Mouse (Mus musculus) heart, postnatal 0 days (tissue): ENCODE measurements around the gene Elof1. TPM values are rescaled to one million over a fixed set of nuclear protein-coding genes. Genes with fewer than 3 reads are reported as not detected.

ENCODE experiments used
- ATAC-seq: fragments of 200-750 bp; cut with Nextera tagmentation; 2 replicates; pipeline ENCODE4 v1.8.0; 2017; ENCODE audit warnings: low read depth, moderate number of reproducible peaks, moderate library complexity; ENCODE audit not compliant: insufficient read depth
- DNase-seq: peaks from one replicate; pipeline ENCODE4 v3.0.0-alpha.2; 2016; ENCODE audit warnings: low spot score
- H3K27ac ChIP-seq: fragments of 300-500 bp; sonication (generic); 2 replicates; pipeline ENCODE4 v1.5.1; 2014; ENCODE audit warnings: low read depth, mild to moderate bottlenecking
- H3K27me3 ChIP-seq: fragments of 300-500 bp; sonication (generic); 2 replicates; pipeline ENCODE4 v1.6.1; 2014; ENCODE audit warnings: low read length, mixed read lengths; ENCODE audit not compliant: control insufficient read depth, insufficient read depth
- H3K36me3 ChIP-seq: fragments of 300-500 bp; sonication (generic); replicated peaks from 2 replicates; pipeline ENCODE4 v1.6.1; 2014; ENCODE audit warnings: low read length, mixed read lengths; ENCODE audit not compliant: control insufficient read depth, insufficient read depth
- H3K4me1 ChIP-seq: fragments of 300-500 bp; sonication (generic); 2 replicates; pipeline ENCODE4 v1.6.1; 2014; ENCODE audit warnings: antibody characterized with exemption; ENCODE audit not compliant: control insufficient read depth, insufficient read depth
- H3K4me2 ChIP-seq: fragments of 300-500 bp; sonication (generic); 2 replicates; pipeline ENCODE4 v1.6.1; 2014; ENCODE audit warnings: low read depth, mild to moderate bottlenecking, low read length, moderate library complexity
- H3K4me3 ChIP-seq: fragments of 300-500 bp; sonication (generic); 2 replicates; pipeline ENCODE4 v1.5.1; 2014; ENCODE audit warnings: low read depth, low read length
- H3K9ac ChIP-seq: fragments of 300-500 bp; sonication (generic); replicated peaks from 2 replicates; pipeline ENCODE4 v1.6.1; 2014; ENCODE audit warnings: low read depth, low read length, mixed read lengths
- H3K9me3 ChIP-seq: fragments of 300-500 bp; sonication (generic); replicated peaks from 2 replicates; pipeline ENCODE4 v1.6.1; 2016; ENCODE audit warnings: low read length; ENCODE audit not compliant: control insufficient read depth
- CTCF ChIP-seq: IDR thresholded peaks from 2 replicates; pipeline ENCODE4 v1.5.1; 2016; ENCODE audit warnings: antibody characterized with exemption, control low read depth, low read depth
- EP300 ChIP-seq: IDR thresholded peaks from 2 replicates; pipeline ENCODE4 v1.6.1; 2016; ENCODE audit warnings: antibody characterized with exemption, low read depth
- WGBS: fragments of 180-500 bp; shearing (Covaris S2); extraction: QIAGEN DNeasy Blood & Tissue Kit; methylation state at CpG from one replicate; pipeline ENCODE4 v1.1.7; 2014; 5-methylcytosine and 5-hydroxymethylcytosine counted together
- polyA plus RNA-seq: library from polyadenylated mRNA; unstranded; fragments of >200 nt; fragmentation: Nextera tagmentation; extraction: Ambion mirVana; gene quantifications from 2 replicates; pipeline ENCODE4 v1.2.1, GENCODE M21; 2015
- total RNA-seq: library from RNA; depleted of rRNA; stranded (reverse); fragments of >200 nt; gene quantifications from 2 replicates; pipeline ENCODE4 v1.2.3, GENCODE M21; 2014; ENCODE audit warnings: low replicate concordance

The Elof1 gene
- total and polyA plus RNA-seq, 2 experiments from 2014 or later, result 82.3 to 132 TPM

- Histone ChIP-seq H3K27ac (no peak overlapping the region), H3K9me3 (no peaks in the 10 kb centered on the region), H3K9ac (peak overlapping the region; percentile 83), H3K4me2 (peak overlapping the region; percentile 89), H3K4me1 (no peaks in the 10 kb centered on the region), H3K27me3 (no peaks in the 10 kb centered on the region), H3K36me3 (peaks cover 28% of the 10 kb centered on the region), H3K4me3 (peak overlapping the region; percentile 87)
- TF ChIP-seq CTCF, result no peak
- WGBS, result 28% methylated on average over 15 of the region's 15 CpGs
- DNase-seq (no peak), ATAC-seq (no peak)
These were observed 886 bp downstream of the Elof1 start for GRCm38 (mm10) chr9:22116086-22116485.

- WGBS, result 85% methylated on average over 4 of the region's 4 CpGs
- no peaks in the 10 kb centered on the region for H3K4me1 ChIP-seq
- H3K4me3 ChIP-seq, result peak overlapping the region; percentile 87; the same call in 1 of the 2 replicates
- TF ChIP-seq EP300 (no peak), CTCF (no peak)
- DNase-seq (no peak), ATAC-seq (no peak)
- H3K9ac ChIP-seq, result no peak overlapping the region
- H3K36me3 ChIP-seq, result peaks cover 28% of the 10 kb centered on the region
- H3K27ac ChIP-seq, result no peak overlapping the region
- H3K9me3 ChIP-seq, result no peaks in the 10 kb centered on the region
- no peak overlapping the region; the same call in 1 of the 2 replicates for H3K4me2 ChIP-seq
- no peaks in the 10 kb centered on the region for H3K27me3 ChIP-seq
These were observed 1.3 kb downstream of the Elof1 start for GRCm38 (mm10) chr9:22115635-22116034.

- Histone ChIP-seq H3K27me3 (no peaks in the 10 kb centered on the region), H3K9ac (no peak overlapping the region), H3K27ac (no peak overlapping the region), H3K4me3 (no peak overlapping the region), H3K4me1 (no peaks in the 10 kb centered on the region), H3K9me3 (no peaks in the 10 kb centered on the region), H3K36me3 (peaks cover 27% of the 10 kb centered on the region), H3K4me2 (no peak overlapping the region)
- DNase-seq (no peak), ATAC-seq (no peak)
- 88% methylated on average over 9 of the region's 9 CpGs for WGBS
- TF ChIP-seq CTCF, result no peak
- TF ChIP-seq EP300, result no peak
These were observed 8.8 kb downstream of the Elof1 start for GRCm38 (mm10) chr9:22108194-22108593.

GRCm38 (mm10) chr9:22099922-22100321, 17.1 kb downstream of the Elof1 start:
- peak overlapping the region; percentile 37 for H3K9ac ChIP-seq
- H3K4me3 ChIP-seq, result peak overlapping the region; percentile 32
- H3K36me3 ChIP-seq, result no peaks in the 10 kb centered on the region
- no peaks in the 10 kb centered on the region for H3K9me3 ChIP-seq
- H3K27ac ChIP-seq, result peak overlapping the region; percentile 38
- ATAC-seq, result 0 out of 2 replicates have a peak, but pooled peaks have one; percentile 27
- 0 out of 2 replicates have a peak, but pooled peaks cover 3% of the 10 kb centered on the region for H3K27me3 ChIP-seq
- under 1% methylated on average over 18 of the region's 18 CpGs for WGBS
- TF ChIP-seq EP300, result no peak
- no peak for TF ChIP-seq CTCF
- no peak for DNase-seq
- H3K4me1 ChIP-seq, result 0 out of 2 replicates have a peak, but pooled peaks cover 11% of the 10 kb centered on the region
- H3K4me2 ChIP-seq, result peak overlapping the region; percentile 48

- peak within 1 kb of the TSS; percentile 32 for H3K4me3 ChIP-seq
- H3K4me2 ChIP-seq, result peak within 1 kb of the TSS; percentile 48
- no peak for TF ChIP-seq EP300
- no peak for TF ChIP-seq CTCF
- 4% methylated on average over 14 of the region's 14 CpGs for WGBS
- DNase-seq (no peak), ATAC-seq (peak; percentile 50; the same call in 1 of the 2 replicates)
- 0 out of 2 replicates have a peak, but pooled peaks cover 11% of the 10 kb centered on the region for H3K4me1 ChIP-seq
- H3K27me3 ChIP-seq, result 0 out of 2 replicates have a peak, but pooled peaks cover 3% of the 10 kb centered on the region
- H3K36me3 ChIP-seq, result no peaks in the 10 kb centered on the region
- peak within 1 kb of the TSS; percentile 37 for H3K9ac ChIP-seq
- no peaks in the 10 kb centered on the region for H3K9me3 ChIP-seq
- peak within 1 kb of the TSS; percentile 38; the same call in 1 of the 2 replicates for H3K27ac ChIP-seq
These were observed 17.8 kb downstream of the Elof1 start, which contains the start of gene Cnn1 for GRCm38 (mm10) chr9:22098993-22099696. Gene Cnn1, plus strand, starts transcription at chr9:22099216.
